Mouse (Mus musculus): Measurements from ENCODE around the gene Tle3.

- no peak for TF ChIP-seq CTCF (IDR thresholded peaks at IDR 0.05; ENCODE audit: low read depth, low read length)
- no peak for TF ChIP-seq POLR2A (IDR thresholded peaks at IDR 0.05; ENCODE audit: borderline replicate concordance, low read depth, low read length)
These were observed 32.9 kb upstream of the Tle3 start for GRCm38 (mm10) chr9:61339311-61339710.

Data from bone marrow macrophage, adult 2 months (primary cell).